Mouse (Mus musculus): ENCODE results near the gene Taf15.
"Not testable (repeated sequence)": the region's sequence is repeated elsewhere in the genome, so short reads cannot be mapped to it uniquely, and the experiment has no call there.

Gene Taf15

GRCm38 (mm10) chr11:83536831-83537230 lies 63.9 kb downstream of the Taf15 start:
- DNase-seq (ENCODE audit: low read depth, low spot score) = no peak

GRCm38 (mm10) chr11:83538705-83539314 lies 65.9 kb downstream of the Taf15 start:
- no peak for DNase-seq (ENCODE audit: low read depth, low spot score)

GRCm38 (mm10) chr11:83540931-83541330 lies 68.0 kb downstream of the Taf15 start:
- no peak for DNase-seq (ENCODE audit: low read depth, low spot score)

- no peak for DNase-seq (ENCODE audit: low read depth, low spot score)
Measured at GRCm38 (mm10) chr11:83541415-83541814, 68.5 kb downstream of the Taf15 start.

- DNase-seq (ENCODE audit: low read depth, low spot score) = peak; percentile 13
Measured at GRCm38 (mm10) chr11:83544214-83544613, 71.3 kb downstream of the Taf15 start.

GRCm38 (mm10) chr11:83550186-83550632 lies 77.3 kb downstream of the Taf15 start:
- DNase-seq (ENCODE audit: low read depth, low spot score) = no peak

GRCm38 (mm10) chr11:83551037-83551436 lies 78.2 kb downstream of the Taf15 start:
- DNase-seq (ENCODE audit: low read depth, low spot score) = not testable (repeated sequence)

GRCm38 (mm10) chr11:83551668-83552067 lies 78.8 kb downstream of the Taf15 start:
- DNase-seq (ENCODE audit: low read depth, low spot score) = no peak

Data from brain, adult 2 months (tissue).